Mouse (Mus musculus) duodenum, adult 2 months (tissue): Measurements from ENCODE around the gene Gm6205. TPM values are rescaled to one million over a fixed set of nuclear protein-coding genes. Genes with fewer than 3 reads are reported as not detected.

ENCODE experiments used
- polyA plus RNA-seq: library from polyadenylated mRNA; depleted of rRNA; stranded (reverse); fragments of >200 nt; gene quantifications from 2 replicates; pipeline ENCODE4 v1.2.3, GENCODE M21; 2012; ENCODE audit warnings: low replicate concordance; rRNA removed

Gene Gm6205
- not detected in 2 replicates for polyA plus RNA-seq

DNA sequence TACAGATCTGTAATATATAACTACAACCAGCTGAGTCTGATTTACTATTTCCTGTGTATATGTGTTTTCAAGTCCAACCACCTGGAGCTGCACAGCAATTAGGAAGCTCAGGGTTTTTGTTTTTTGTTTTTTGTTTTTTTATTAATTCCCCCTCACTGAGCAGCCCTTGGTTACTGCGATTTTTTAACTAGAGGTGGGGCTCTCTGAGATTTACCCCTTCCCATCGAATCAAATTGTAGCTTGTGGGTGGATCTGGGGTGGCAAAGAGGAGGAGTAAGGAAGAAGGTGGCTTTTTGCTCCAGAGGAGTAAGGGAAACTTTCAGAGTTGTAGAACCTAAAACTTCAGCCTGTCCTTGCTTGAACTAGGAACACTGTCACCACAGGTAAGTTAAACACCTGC is at the start of gene Gm6205:
Gene Gm6205, plus strand, starts transcription at position 301 of the 400 bp plus-strand sequence.

DNA sequence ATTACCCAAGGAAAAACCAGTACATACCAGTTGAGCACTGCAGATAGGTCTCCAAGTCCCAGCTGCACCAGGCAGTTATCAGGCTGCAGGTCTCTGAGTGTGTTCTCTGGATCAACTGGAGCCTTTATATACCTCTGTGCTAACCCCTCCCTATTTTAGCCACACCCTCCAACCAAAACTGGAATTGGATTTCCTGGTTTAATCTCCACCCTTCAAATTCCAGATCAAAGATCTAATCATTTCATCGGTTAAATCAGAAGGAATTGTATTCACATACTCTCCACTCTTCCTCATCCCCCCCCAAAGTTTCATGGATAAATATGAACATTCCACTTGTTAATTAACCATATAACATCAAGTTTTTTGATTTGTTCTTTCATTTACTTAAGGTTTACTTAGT is 31.9 kb upstream of the Gm6205 start, which contains the start of gene Gm3147:
Gene Gm3147, minus strand, starts transcription at position 101 of the 400 bp plus-strand sequence.

DNA sequence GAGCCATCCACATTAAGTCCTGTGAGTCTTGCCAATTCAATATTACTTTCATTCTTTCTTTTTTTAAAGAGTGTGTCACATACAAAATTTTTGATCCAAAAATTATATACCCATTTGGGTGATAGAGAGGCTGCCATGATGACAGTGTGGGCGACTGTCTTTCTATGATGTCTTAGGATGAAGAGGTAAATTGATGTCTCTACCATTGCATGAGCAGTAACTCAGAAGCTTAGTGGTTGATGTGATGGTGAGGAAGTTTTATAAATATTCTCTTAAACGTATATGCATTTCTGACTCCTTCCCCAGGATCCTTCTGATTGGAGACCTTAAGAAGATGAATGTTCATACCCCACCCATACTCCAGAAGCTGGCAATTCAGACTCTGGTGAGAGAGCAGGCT is 24.5 kb upstream of the Gm6205 start, which contains the start of gene Gm6509:
Gene Gm6509, plus strand, starts transcription at position 301 of the 400 bp plus-strand sequence.

Other genes with a start within 250 kb of the Gm6205 start
- gene Gm7682, start 202.6 kb upstream of the Gm6205 start, polyA plus RNA-seq, result not detected in 2 replicates
- gene Gm3139, start 122.1 kb upstream of the Gm6205 start, polyA plus RNA-seq, result not detected in 2 replicates
- not detected in 2 replicates for gene Gm3147, start 32.0 kb upstream of the Gm6205 start, polyA plus RNA-seq
- gene Gm6509, start 24.4 kb upstream of the Gm6205 start, polyA plus RNA-seq, result not detected in 2 replicates
- not detected in 2 replicates for gene Gm3183, start 217.1 kb downstream of the Gm6205 start, polyA plus RNA-seq